Mouse (Mus musculus): Measurements from ENCODE around the gene Vps26a.

DNA sequence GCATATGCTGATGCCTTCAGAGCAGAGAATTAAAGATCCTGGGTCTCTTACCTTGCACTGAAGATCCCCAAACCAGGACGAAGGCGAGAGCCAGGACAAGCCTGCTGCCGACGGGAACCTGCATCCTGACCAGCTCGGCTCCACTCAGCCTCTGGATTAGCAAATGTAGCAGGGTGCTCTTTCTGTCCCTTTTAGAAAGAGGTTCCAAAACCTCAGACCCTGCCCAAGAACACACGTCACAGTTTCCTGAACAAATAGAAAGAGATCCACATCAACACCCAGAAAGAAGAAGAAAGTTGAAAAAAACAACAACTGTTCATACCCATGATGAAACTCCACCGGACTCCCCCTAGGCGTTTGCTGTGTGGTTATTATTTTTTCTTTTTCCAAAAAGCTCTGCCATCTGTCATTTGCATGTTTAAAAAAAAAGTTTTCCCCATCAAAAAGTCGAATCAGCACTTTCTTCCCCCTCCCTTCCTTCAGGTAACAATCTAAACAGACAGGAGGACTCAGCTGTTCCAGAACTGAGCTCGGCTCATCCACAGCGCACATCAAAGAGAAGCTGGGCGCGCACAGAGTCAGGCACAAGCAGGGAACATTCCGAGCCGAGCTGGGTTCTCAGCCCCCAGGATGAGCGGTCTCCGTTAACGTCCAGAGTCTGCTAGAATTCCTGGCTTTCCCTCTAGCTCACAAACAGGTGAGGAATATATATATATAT lies 21.1 kb upstream of the Vps26a start:
- TF ChIP-seq CTCF (IDR thresholded peaks at IDR 0.05; ENCODE audit: borderline replicate concordance, insufficient read depth, low read length) (no peak), POLR2A (IDR thresholded peaks at IDR 0.05; ENCODE audit: low read depth, low read length) (no peak)
